Mouse (Mus musculus): ENCODE data around the gene Csad. TPM values are rescaled to one million over a fixed set of nuclear protein-coding genes. Genes with fewer than 3 reads are reported as not detected.
"Not testable (repeated sequence)": the region's sequence is repeated elsewhere in the genome, so short reads cannot be mapped to it uniquely, and the experiment has no call there.

The Csad gene
- total RNA-seq, 2 experiments from 2014 or later: 23.9 to 29.4 TPM

DNA sequence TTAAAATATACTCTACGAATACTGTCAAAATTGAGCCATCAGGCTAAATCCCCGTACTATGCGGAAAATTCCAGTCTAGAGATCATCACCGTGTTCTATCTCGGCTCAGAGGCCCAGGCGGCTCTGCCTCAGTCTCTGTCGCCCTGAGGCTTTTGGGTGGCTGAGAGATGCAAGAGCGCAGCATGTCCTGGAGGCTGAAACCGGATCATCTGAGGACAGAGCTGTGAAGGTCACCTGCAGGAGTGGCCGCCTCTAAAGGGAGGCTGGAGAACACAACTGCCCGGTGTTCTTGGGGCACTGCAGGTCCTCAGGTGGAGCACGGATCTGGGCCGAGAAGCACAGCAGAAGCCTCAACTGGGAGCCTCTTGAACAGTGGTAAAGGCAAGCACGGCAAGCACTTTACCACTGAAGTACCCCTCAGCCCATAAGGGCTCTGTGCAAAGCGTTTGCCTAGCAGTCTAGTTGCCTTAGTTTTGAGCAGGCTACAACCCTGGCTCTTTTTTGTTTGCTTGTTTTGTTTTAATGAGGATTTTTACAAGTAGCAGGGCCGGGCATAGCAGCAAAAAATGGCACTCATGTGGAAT, 28.7 kb downstream of the Csad start:
- intact Hi-C loops (cut with DNase I): no loop called here
- no peak for DNase-seq (ENCODE audit: low spot score in 2 of 2)

DNA sequence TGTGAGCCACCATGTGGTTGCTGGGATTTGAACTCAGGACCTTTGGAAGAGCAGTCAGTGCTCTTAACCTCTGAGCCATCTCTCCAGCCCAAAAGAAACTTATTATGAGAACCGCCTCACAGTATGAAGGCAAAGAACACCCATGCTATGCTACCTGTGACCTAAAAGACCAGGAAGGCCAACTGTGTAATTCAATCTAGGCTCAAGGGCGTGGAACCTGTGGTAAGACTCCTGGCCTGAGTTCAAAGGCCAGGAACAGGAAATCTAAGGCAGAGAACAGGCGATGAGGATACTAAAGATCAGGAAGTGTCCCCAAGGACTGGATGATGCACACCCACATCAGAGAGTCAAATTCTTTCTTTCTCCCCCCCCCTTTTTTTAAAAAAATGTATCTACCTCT, 30.9 kb downstream of the Csad start:
- intact Hi-C loops (cut with DNase I): no loop called here
- no peak for DNase-seq (ENCODE audit: low spot score in 2 of 2)

DNA sequence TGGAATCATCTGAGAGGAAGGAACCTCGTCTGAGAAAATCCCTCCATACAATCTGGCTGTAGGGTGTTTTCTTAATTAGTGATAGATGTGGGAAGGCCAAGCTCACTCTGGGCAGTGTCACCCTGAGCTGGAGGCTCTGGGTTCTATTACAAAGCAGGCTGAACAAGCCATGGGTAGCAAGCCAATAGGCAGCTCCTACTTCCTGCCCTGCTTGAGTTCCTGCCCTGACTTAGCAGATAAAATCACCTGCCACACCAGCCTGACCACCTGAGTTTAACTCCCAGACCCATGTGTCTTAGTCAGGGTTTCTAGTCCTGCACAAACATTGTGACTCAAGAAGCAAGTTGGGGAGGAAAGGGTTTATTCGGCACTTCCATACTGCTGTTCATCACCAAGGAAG, 35.5 kb downstream of the Csad start:
- DNase-seq (ENCODE audit: low spot score in 2 of 2): no peak
- intact Hi-C loops (cut with DNase I): no loop called here

DNA sequence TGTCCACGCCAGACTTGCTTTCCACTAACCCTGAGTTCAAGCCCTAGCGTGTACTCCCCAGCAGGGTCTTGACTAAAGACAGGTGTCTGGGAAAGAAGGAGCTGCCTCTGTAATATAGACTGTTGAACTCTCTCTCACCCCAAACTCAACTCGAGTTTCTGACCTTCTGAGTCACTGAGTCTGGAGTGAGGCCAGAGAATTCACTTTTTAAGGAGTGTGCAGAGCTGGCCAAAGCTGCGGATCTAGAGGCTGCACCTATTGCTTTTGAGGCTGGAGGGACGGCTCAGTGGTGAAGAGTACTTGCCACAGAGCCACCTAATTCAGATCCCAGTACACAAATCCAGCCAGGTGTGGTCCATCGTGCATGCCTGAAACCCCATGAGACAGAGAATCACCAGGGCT, 36.9 kb downstream of the Csad start:
- intact Hi-C loops (cut with DNase I): no loop called here
- no peak for DNase-seq (ENCODE audit: low spot score in 2 of 2)

DNA sequence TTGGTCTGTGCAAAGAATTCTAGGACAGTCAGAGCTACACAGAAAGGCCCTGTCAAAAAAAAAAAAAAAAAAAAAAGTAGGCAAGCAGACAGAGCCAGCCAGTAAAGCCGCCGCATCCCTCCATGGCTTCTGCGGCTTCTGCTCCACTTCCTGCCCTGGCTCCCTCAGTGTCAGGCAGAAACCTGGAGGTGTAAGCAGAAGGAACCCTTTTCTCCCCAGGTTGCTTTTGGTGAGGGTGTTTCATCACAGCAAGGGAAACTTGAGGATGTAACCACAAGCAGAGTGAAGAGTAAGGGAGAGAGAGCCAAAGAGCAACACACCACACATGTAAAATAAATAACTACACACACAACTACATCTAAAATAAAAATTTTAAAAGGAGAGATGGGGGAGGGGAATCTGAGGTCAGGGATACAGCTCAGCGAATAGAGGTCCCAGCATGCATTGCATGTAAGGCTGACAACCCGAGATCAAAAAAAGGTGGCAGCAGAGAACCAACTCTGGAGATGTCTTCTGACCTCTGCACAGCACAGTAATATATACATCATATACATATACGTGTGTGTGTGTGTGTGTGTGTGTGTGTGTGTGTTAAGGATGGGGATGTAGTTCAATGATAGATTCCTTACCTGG, 38.9 kb downstream of the Csad start:
- intact Hi-C loops (cut with DNase I): no loop called here
- no peak for DNase-seq (ENCODE audit: low spot score in 2 of 2)

DNA sequence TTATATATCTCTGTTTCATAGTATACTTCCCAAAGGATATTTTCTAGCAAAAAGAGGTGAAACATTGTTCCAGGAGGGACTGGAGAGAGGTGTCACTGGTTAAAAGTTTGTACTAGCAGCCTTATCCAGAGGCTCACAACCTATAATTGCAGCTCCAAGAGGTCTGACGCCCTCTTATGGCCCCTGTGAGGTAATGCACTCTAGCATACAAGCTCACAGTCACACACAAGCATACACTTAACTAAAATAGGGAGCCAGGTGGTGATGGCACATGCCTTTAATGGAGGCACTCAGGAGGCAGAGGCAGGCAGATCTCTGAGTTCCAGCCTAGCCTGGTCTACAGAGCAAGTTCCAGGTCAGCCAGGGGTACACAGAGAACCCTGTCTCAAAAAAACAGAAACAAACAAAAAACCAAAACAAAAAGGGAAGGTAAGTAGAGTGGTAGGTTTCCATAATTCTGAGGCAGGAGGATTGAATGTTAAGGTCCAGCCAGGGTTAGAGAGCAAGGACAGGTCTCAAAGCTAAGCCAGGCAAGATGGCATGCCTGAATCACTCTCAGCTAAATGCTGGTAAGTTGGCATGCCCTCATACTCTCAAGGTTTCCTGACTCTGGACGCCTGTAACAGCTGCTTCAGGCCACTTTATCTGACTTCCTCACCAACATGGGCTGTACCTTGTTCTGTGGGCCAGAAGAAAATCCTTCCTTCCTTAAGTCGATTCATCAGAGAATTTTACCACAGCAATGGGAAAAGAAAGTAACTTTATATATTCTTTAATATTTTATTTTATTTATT, 40.4 kb downstream of the Csad start:
- intact Hi-C loops (cut with DNase I): no loop called here
- DNase-seq (ENCODE audit: low spot score in 2 of 2): no peak

DNA sequence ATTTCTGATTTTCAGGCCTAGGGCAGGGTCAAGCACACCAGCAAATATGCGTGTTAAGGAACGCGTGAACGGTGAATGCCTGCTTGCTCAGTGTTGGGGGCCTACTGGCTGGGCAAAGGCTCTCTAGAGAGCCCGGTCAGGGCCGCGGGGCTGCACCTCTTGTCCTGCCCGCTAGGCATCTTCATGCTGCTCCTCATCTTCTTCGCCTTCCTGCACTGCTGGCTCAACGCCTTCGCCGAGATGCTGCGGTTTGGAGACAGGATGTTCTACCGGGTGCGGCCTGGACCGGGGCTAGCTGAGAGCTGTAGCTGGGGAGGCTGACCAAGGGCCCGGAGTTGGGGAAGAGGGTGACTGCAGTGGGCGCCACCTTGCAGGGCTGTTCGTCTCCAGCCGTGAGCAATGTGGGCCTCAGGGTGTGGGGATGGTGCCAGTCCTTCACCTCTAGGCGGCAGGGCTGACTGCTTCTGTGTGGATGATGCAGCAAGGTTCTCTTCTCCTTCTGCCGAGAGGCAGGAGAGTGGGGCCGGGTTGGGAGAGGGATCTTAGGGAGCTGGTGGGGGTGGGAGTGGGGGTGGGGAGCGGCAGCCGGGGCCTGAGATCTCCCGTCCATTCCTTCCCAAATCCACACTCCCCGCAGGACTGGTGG, 44.0 kb downstream of the Csad start:
- no peak for DNase-seq (ENCODE audit: low spot score in 2 of 2)
- intact Hi-C loops (cut with DNase I): no loop called here

DNA sequence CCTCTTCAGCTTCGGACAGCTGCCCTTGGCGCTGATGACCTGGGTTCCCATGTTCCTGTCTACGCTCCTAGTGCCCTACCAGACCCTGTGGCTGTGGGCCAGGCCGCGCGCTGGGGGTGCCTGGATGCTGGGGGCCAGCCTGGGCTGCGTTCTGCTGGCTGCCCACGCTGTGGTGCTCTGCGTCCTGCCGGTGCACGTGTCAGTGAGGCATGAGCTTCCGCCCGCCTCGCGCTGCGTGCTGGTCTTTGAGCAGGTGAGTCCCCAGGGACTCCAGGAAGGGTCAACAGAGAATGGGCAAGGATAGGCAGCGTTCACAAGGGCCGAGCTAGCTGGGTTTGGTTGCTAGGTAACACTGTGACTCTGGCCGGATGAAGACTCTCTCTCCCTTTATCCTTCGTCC, 47.7 kb downstream of the Csad start:
- intact Hi-C loops (cut with DNase I): no loop called here
- DNase-seq (ENCODE audit: low spot score in 2 of 2): no peak

DNA sequence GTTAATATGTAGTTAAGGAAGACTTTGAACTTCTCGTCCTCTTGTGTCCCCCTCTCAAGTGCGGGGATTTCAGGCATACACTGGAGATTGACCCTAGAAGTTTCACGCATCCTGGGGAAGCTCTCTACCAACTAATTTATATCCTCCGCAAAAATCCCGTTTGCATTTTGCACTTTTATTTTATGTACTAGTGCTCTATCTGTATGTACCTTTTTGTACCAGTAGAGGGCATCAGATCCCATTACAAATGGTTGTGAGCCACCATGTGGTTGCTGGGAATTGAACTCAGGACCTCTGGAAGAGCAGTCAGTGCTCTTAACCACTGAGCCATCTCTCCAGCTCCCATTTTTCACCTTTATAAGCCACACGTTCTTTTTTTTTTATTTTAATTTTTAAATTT, 49.5 kb downstream of the Csad start:
- intact Hi-C loops (cut with DNase I); DNase-seq (ENCODE audit: low spot score in 2 of 2): not testable (repeated sequence)

DNA sequence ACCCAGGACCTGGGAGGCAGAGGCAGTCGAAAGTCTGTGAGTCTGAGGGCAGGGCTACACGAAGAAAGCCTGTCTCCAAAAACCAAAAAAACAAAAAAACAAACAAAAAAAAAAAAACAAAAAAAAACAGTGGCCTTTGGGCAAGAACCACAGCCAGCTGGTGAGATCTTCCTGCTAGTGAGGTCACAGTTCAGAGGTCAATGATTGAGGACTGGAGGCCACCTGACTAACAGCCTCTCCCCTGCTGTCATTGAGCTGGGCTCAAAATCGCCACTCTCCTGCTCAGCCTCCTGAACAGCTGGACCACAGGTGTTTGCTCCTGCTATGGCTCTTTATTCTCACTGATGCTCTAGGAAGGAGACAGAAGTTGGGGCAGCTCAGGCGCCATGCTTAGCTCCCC, 51.9 kb downstream of the Csad start:
- intact Hi-C loops (cut with DNase I): no loop called here
- DNase-seq (ENCODE audit: low spot score in 2 of 2): no peak

DNA sequence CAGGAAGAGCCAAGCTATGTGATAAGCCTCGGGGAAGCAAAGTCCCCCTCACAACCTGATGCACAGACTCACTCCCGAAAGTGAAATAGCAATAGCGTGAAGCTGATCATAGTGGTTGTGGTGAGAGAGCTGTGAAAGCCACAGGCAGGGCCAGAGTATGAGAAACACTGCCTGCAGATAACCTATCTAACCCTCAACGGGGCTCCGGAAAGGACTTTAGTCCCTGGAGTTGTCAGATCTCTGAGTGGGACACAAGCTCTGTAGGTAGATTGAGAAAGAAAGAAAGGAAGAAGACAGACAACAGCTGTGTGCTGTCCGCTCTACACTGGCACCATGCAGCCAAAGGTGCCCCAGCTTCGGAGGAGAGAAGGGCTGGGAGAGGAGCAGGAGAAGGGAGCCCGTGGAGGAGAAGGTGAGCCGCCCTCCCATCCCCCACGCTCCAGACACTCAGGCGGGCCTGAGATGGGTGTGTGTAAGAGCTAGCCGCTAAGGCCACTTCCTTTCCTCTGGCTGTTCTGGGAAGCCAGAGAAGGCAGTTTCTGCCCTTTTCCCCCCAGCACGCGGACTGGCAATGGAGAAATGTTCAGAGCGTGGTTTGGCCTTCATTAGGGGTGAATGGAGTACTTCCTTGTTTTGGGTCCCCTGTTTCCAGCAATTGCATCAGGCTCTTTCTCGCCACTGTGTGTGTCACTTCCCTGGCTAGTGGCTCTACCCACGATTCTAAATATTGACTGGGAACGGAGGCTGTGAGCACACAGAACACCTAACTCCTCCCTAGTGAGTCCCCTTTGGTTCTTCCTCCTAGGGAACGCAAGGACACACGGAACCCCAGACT, 54.0 kb downstream of the Csad start, which contains the start of gene Soat2:
Soat2 (plus strand) TSS at position 226 of the 835 bp plus-strand sequence.
- DNase-seq (ENCODE audit: low spot score in 2 of 2): no peak
- intact Hi-C loops (cut with DNase I): no loop called here

DNA sequence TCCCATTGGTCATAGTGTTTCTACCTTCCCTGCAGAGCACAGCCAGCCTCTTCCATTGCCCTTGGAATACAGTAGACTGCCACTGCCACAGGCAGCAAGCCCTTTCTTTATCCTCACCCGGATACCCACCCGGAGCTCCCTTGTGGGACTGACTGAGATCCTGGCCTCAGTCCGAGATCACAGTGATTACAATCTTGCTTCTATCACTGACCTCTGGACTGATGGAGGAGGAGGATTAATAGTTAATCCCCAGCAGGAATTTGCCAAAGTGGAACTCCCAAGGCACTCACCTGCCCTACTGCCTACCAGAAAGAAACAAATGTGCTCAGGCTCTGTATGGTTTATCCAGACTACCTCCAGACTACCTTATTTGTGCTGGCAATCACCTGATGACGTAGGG, 55.0 kb downstream of the Csad start:
- DNase-seq (ENCODE audit: low spot score in 2 of 2): no peak
- intact Hi-C loops (cut with DNase I): no loop called here

DNA sequence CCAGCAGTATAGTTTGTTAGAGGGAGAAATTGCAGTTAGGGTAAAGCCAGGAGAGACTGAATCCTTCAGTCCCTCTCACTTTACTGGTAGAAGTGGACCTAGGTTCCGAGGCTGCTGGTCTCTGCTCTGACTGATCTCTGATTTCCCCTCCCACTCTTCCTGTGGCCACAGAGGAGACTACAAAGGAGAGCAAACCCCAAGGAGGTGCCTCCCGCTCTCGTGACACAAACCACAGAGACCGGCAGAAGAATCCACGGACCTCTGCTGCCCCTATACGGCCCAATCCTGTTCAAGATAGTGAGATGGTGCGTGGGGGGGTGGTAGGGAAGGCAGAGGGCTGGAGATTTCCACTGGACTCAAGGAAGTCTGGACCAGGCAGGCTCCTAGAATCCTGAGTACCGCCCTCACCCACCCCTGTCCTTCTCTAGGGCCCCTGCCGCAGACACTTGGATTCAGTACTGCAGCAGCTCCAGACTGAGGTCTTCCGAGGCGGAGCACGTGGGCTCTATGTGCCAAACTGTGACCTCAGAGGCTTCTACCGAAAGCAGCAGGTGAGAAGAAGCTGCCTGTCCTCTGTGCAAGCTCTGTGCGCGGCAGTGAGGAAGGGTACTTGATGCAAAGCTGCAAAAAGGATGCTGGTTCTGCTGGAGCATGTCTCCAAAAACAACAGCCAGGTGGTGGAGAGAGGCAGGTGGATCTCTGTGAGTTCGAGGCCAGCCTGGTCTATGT, 56.7 kb downstream of the Csad start:
- intact Hi-C loops (cut with DNase I): loop anchor here (2.0 kb wide), 1 partner anchor 31 kb away; no protein-coding TSS in a partner anchor
- no peak for DNase-seq (ENCODE audit: low spot score in 2 of 2)

DNA sequence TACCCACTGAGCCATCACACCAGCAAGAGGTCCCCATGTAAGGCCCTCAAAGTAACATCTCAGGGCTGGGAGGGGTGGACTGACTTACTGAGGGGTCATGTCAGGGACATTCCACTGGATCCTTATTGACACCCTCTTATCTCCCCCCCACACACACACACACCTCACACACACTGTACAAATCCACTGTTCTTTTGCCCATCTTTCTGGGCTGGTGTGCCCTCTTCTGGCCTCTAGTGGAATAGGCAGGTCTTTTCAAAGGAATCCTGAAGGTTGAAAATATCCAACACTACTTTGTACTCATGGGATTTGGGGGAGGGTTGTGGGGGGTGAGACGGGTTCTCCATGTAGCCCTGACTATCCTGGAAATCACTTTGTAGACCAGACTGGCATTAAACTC, 57.6 kb downstream of the Csad start:
- intact Hi-C loops (cut with DNase I): loop anchor here (2.0 kb wide), 1 partner anchor 30 kb away; no protein-coding TSS in a partner anchor
- peak; percentile 27 to 38 for DNase-seq (ENCODE audit: low spot score in 2 of 2)

DNA sequence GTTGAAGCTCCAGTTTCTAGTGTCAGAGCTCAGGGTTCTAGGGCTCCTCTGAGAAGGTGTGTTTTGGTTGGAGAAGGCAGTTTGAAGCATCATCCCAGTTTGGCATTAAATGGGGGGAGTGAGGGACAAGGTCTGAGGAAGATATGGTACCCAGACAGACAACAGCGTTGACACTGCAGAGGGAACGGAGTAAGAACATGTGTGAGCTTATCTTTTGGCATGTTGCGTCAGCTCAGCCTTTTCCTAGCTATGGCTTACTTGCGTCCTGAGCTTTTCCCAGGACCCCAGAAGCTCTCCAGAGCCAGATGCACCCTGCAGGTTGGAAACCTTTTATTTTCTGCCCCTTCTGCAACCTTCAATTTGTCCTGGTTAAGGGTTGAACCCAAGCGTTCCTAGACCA, 58.4 kb downstream of the Csad start:
- DNase-seq (ENCODE audit: low spot score in 2 of 2): no peak
- intact Hi-C loops (cut with DNase I): loop anchor here (2.0 kb wide), 1 partner anchor 29 kb away; no protein-coding TSS in a partner anchor

DNA sequence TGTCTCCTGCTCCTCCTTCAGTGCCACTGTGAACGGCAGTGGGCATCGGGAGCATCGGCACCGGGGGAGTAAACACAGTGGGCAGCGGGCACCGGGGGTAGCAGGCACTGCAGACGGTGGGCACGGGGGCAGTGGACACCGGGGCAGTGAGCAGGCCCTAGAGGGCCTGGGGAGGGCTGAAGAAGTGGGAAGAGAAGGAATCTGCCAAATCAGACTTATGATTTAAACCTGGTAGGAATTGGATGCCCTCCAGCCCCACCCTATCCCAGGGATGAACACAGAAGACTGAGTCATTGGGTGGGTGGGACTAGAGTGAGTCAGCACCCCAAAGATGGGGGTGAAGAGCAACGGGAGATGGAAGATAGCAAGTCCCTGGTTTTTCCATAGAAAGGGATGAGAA, 59.2 kb downstream of the Csad start:
- peak; percentile 55 to 68 for DNase-seq (ENCODE audit: low spot score in 2 of 2)
- intact Hi-C loops (cut with DNase I): no loop called here

DNA sequence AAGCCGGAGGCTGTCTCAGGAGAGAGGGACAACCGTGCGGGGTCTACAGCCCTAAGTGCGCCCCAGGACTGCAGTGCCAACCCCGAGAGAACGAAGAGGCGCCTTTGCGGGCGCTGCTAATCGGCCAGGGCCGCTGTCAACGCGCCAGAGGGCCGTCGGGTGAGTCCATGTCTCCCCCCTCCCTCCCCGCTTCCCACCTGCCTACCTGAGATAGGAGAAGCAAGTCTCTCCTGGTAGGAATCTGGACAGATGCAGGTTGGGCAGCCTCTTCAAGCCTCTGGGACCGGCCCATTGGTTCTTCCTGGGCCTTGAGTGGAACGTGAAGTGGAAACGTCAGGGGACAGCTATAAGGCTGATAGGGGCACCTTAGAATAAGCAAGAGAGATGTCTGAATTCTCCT, 59.8 kb downstream of the Csad start:
- intact Hi-C loops (cut with DNase I): no loop called here
- no peak for DNase-seq (ENCODE audit: low spot score in 2 of 2)

DNA sequence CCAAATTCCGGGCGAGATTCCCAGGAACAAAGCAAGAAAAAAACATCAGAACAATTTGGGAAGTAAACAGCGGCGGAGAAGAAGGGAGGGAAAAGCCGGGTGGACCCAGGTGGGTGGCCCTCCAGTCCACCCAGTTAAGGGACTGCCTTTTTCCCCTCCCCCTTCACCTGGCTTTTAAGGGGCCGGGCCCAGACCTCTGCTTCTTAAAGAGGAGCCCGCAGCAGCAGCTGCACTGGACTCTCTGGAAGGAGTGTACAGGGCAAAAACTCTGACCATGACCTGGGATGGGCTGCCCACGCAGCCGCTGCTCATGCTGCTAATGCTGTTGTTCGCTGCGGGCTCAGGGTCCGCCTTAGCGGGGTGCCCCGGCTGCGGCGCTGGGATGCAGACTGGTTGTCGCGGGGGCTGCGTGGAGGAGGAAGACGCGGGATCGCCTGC, 60.2 kb downstream of the Csad start, which contains the start of gene Igfbp6:
Igfbp6 (plus strand) TSS at position 89 of the 438 bp plus-strand sequence.
- peak; percentile 19 to 60 for DNase-seq (ENCODE audit: low spot score in 2 of 2)
- intact Hi-C loops (cut with DNase I): no loop called here
